ENCODE assay signal across 20 mouse cellular contexts in genomic region chr12:107120486-107121186, GRCm38 (mm10).
DNase-seq lines count a peak whose midpoint lies in the region; ATAC-seq lines count a peak whose summit lies in the region.
"Had no signal": no experiment of that assay in that cellular context is flagged by ENCODE, and none has a peak within 500 bp of the region (broad histone marks: within the 10 kb centered on the region; RNA-seq: fewer than 3 reads in every experiment).

No protein-coding gene starts in this region.

- H3K4me2 ChIP-seq in midbrain, embryonic 11.5 days, result no peak overlapping the region
- H3K4me2 ChIP-seq: embryonic facial prominence, embryonic 12.5 days; forebrain, embryonic 15.5 days; heart, embryonic 13.5 days; hindbrain, embryonic 12.5 days had no signal

- no peak for ATAC-seq in midbrain, embryonic 11.5 days (ENCODE audit: low FRiP score)
- ATAC-seq: forebrain, embryonic 15.5 days; hindbrain, embryonic 16.5 days; Patski had no signal

- H3K27me3 ChIP-seq in midbrain, embryonic 11.5 days (ENCODE audit: control insufficient read depth, insufficient read depth, low read length), result no peaks in the 10 kb centered on the region
- H3K27me3 ChIP-seq in midbrain, embryonic 10.5 days (ENCODE audit: low read depth, poor library complexity, severe bottlenecking), result no peaks in the 10 kb centered on the region
- H3K27me3 ChIP-seq: embryonic facial prominence, embryonic 12.5 days; forebrain, embryonic 15.5 days; heart, embryonic 13.5 days; hindbrain, embryonic 12.5 days; Patski had no signal

- H3K9me3 ChIP-seq in midbrain, embryonic 11.5 days (ENCODE audit: control insufficient read depth, low read length), result no peaks in the 10 kb centered on the region
- no peaks in the 10 kb centered on the region for H3K9me3 ChIP-seq in midbrain, embryonic 10.5 days (replicated peaks)
- H3K9me3 ChIP-seq: embryonic facial prominence, embryonic 12.5 days; forebrain, embryonic 15.5 days; heart, embryonic 13.5 days; hindbrain, embryonic 12.5 days had no signal

- H3K9ac ChIP-seq in midbrain, embryonic 11.5 days (ENCODE audit: low read length), result no peak overlapping the region
- H3K9ac ChIP-seq: embryonic facial prominence, embryonic 12.5 days; forebrain, embryonic 15.5 days; heart, embryonic 13.5 days; hindbrain, embryonic 12.5 days had no signal

- intact Hi-C loops in heart, postnatal 14 days (cut with DNase I), result no loop called here

- no peak overlapping the region for H3K4me3 ChIP-seq in midbrain, embryonic 11.5 days (ENCODE audit: low read depth, low read length)
- H3K4me3 ChIP-seq in midbrain, embryonic 10.5 days, result no peak overlapping the region
- H3K4me3 ChIP-seq: embryonic facial prominence, embryonic 12.5 days; forebrain, embryonic 15.5 days; heart, embryonic 13.5 days; hindbrain, embryonic 12.5 days had no signal

- H3K27ac ChIP-seq in midbrain, embryonic 11.5 days (ENCODE audit: low read depth, low read length), result no peak overlapping the region
- H3K27ac ChIP-seq in midbrain, embryonic 10.5 days (replicated peaks), result no peak overlapping the region
- H3K27ac ChIP-seq: embryonic facial prominence, embryonic 12.5 days; forebrain, embryonic 15.5 days; heart, embryonic 13.5 days; hindbrain, embryonic 12.5 days had no signal

- no peaks in the 10 kb centered on the region for H3K36me3 ChIP-seq in midbrain, embryonic 11.5 days (ENCODE audit: control insufficient read depth, insufficient read depth, low read length)
- H3K36me3 ChIP-seq in midbrain, embryonic 10.5 days, result no peaks in the 10 kb centered on the region
- H3K36me3 ChIP-seq: embryonic facial prominence, embryonic 12.5 days; forebrain, embryonic 15.5 days; heart, embryonic 13.5 days; hindbrain, embryonic 12.5 days had no signal

- DNase-seq in midbrain, embryonic 11.5 days (ENCODE audit: low spot score, missing footprints), result peak; percentile 2
- no peak for DNase-seq in midbrain, embryonic 10.5 days (ENCODE audit: low spot score)
- peak; percentile 60 for DNase-seq in CD4-positive helper T cell, adult 2 months (ENCODE audit: low read depth, low spot score)
- DNase-seq in R1 (ENCODE audit: low read depth, low spot score), result peak; percentile 45
- DNase-seq in testis, postnatal 14 days (ENCODE audit: low spot score), result peak; percentile 60
- DNase-seq in kidney, postnatal 4 days, result no peak
- DNase-seq in gastrocnemius, postnatal 4 days (ENCODE audit: low spot score in 2 of 2), result no peak
- no peak for DNase-seq in heart, postnatal 14 days
- DNase-seq: adrenal gland, adult 8-10 months; adrenal gland, postnatal 36 days; cerebellum, adult 2 months; cerebellum, postnatal 14 days; gastrocnemius, postnatal 10 days; heart, postnatal 4 days had no signal

- 92% methylated on average over 21 of the region's 21 CpGs for WGBS in midbrain, embryonic 11.5 days
- 93% methylated on average over 21 of the region's 21 CpGs for WGBS in midbrain, embryonic 10.5 days

- H3K4me1 ChIP-seq in midbrain, embryonic 11.5 days (ENCODE audit: control insufficient read depth, insufficient read depth, low read length), result no peaks in the 10 kb centered on the region
- H3K4me1 ChIP-seq in midbrain, embryonic 10.5 days, result peaks cover 11% of the 10 kb centered on the region
- H3K4me1 ChIP-seq: forebrain, embryonic 15.5 days; heart, embryonic 13.5 days had no signal

Comparison
In these comparisons a context has a peak if more than half of its experiments do, and no peak if none do; other contexts are left out.
1. DNase-seq: peak in midbrain, embryonic 11.5 days (single experiment), CD4-positive helper T cell, adult 2 months (single experiment), R1 (single experiment) and testis, postnatal 14 days (single experiment); none in midbrain, embryonic 10.5 days (single experiment), kidney, postnatal 4 days (0 of 2), gastrocnemius, postnatal 4 days (0 of 2) and heart, postnatal 14 days (0 of 2).